Mouse (Mus musculus) limb, embryonic 11.5 days (tissue): ENCODE measurements at regions not wholly inside any gene's neighbourhood (a gene's known extent, or its start where the extent isn't known, plus 50 kb on each side); places are given as distances from the start of the nearest gene placed in this dataset.

Source experiments
- ATAC-seq: fragments of 200-750 bp; cut with Nextera tagmentation; 2 replicates; pipeline ENCODE4 v1.8.0; 2017; ENCODE audit warnings: low read depth; ENCODE audit not compliant: insufficient number of reproducible peaks, low FRiP score, low TSS enrichment
- DNase-seq: peaks from one replicate; pipeline ENCODE4 v3.0.0-alpha.2; 2015; ENCODE audit warnings: low spot score
- H3K27ac ChIP-seq: fragments of 300-500 bp; sonication (generic); replicated peaks from 2 replicates; pipeline ENCODE4 v1.5.1; 2014; ENCODE audit warnings: low read depth, mild to moderate bottlenecking, low read length
- H3K27me3 ChIP-seq: fragments of 300-500 bp; sonication (generic); 2 replicates; pipeline ENCODE4 v1.6.1; 2014; ENCODE audit warnings: mild to moderate bottlenecking, low read length, mixed read lengths; ENCODE audit not compliant: control insufficient read depth, insufficient read depth
- H3K36me3 ChIP-seq: fragments of 300-500 bp; sonication (generic); 2 replicates; pipeline ENCODE4 v1.6.1; 2014; ENCODE audit warnings: mild to moderate bottlenecking, low read length, moderate library complexity, mixed read lengths; ENCODE audit not compliant: control insufficient read depth, insufficient read depth
- H3K4me1 ChIP-seq: fragments of 300-500 bp; sonication (generic); 2 replicates; pipeline ENCODE4 v1.6.1; 2014; ENCODE audit warnings: low read length, mixed read lengths; ENCODE audit not compliant: control insufficient read depth, insufficient read depth
- H3K4me2 ChIP-seq: fragments of 300-500 bp; sonication (generic); 2 replicates; pipeline ENCODE4 v1.6.1; 2014; ENCODE audit warnings: low read depth, mild to moderate bottlenecking, moderate library complexity; ENCODE audit not compliant: severe bottlenecking
- H3K4me3 ChIP-seq: fragments of 300-500 bp; sonication (generic); 2 replicates; pipeline ENCODE4 v1.5.1; 2014; ENCODE audit warnings: low read depth, low read length
- H3K9ac ChIP-seq: fragments of 300-500 bp; sonication (generic); 2 replicates; pipeline ENCODE4 v1.6.1; 2014; ENCODE audit warnings: mild to moderate bottlenecking, low read length
- H3K9me3 ChIP-seq: fragments of 300-500 bp; sonication (generic); 2 replicates; pipeline ENCODE4 v1.6.1; 2016; ENCODE audit warnings: low read length; ENCODE audit not compliant: control insufficient read depth
- WGBS: fragments of 180-500 bp; shearing (Covaris S2); extraction: QIAGEN DNeasy Blood & Tissue Kit; methylation state at CpG from one replicate; pipeline ENCODE4 v1.1.7; 2014; 5-methylcytosine and 5-hydroxymethylcytosine counted together
- microRNA-seq: library from miRNA; unstranded; fragments of <30 nt; microRNA quantifications from one replicate; pipeline ENCODE4, GENCODE M21; 2016

GRCm38 (mm10) chr10:126267321-126267998 lies 301.5 kb downstream of the Lrig3 start:
- WGBS, result 90% methylated on average over 2 of the region's 2 CpGs
- H3K4me1 ChIP-seq, result no peaks in the 10 kb centered on the region
- H3K4me2 ChIP-seq, result no peak overlapping the region
- no peaks in the 10 kb centered on the region for H3K36me3 ChIP-seq
- no peaks in the 10 kb centered on the region for H3K27me3 ChIP-seq
- DNase-seq, result no peak
- H3K9me3 ChIP-seq, result no peaks in the 10 kb centered on the region
- ATAC-seq, result no peak
- no peak overlapping the region for H3K27ac ChIP-seq
- H3K4me3 ChIP-seq, result no peak overlapping the region
- H3K9ac ChIP-seq, result no peak overlapping the region

- H3K9ac ChIP-seq, result no peak overlapping the region
- no peak overlapping the region for H3K27ac ChIP-seq
- 88% methylated on average over 8 of the region's 8 CpGs for WGBS
- ATAC-seq (no peak), DNase-seq (no peak)
- no peaks in the 10 kb centered on the region for H3K9me3 ChIP-seq
- H3K27me3 ChIP-seq, result no peaks in the 10 kb centered on the region
- H3K4me2 ChIP-seq, result no peak overlapping the region
- H3K36me3 ChIP-seq, result no peaks in the 10 kb centered on the region
- H3K4me3 ChIP-seq, result no peak overlapping the region
- H3K4me1 ChIP-seq, result 0 out of 2 replicates have a peak, but pooled peaks cover 2% of the 10 kb centered on the region
Observed at GRCm38 (mm10) chr10:126257171-126257570, 291.2 kb downstream of the Lrig3 start.

- no peak overlapping the region for H3K9ac ChIP-seq
- DNase-seq (no peak), ATAC-seq (no peak)
- H3K27me3 ChIP-seq, result no peaks in the 10 kb centered on the region
- H3K36me3 ChIP-seq, result no peaks in the 10 kb centered on the region
- H3K4me2 ChIP-seq, result no peak overlapping the region
- no peak overlapping the region for H3K4me3 ChIP-seq
- H3K4me1 ChIP-seq, result 0 out of 2 replicates have a peak, but pooled peaks cover 2% of the 10 kb centered on the region
- H3K9me3 ChIP-seq, result no peaks in the 10 kb centered on the region
- WGBS, result 90% methylated on average over 4 of the region's 4 CpGs
- no peak overlapping the region for H3K27ac ChIP-seq
Observed at GRCm38 (mm10) chr10:126254198-126254597, 288.2 kb downstream of the Lrig3 start.

- WGBS, result 95% methylated on average over 12 of the region's 12 CpGs
- DNase-seq (peak; percentile 15), ATAC-seq (no peak)
- H3K4me2 ChIP-seq, result no peak overlapping the region
- H3K9me3 ChIP-seq, result no peaks in the 10 kb centered on the region
- no peaks in the 10 kb centered on the region for H3K27me3 ChIP-seq
- 0 out of 2 replicates have a peak, but pooled peaks cover 2% of the 10 kb centered on the region for H3K4me1 ChIP-seq
- H3K36me3 ChIP-seq, result no peaks in the 10 kb centered on the region
- no peak overlapping the region for H3K27ac ChIP-seq
- H3K4me3 ChIP-seq, result no peak overlapping the region
- no peak overlapping the region for H3K9ac ChIP-seq
Observed at GRCm38 (mm10) chr10:126249176-126249575, 283.2 kb downstream of the Lrig3 start.

- Histone ChIP-seq H3K4me1 (0 out of 2 replicates have a peak, but pooled peaks cover 2% of the 10 kb centered on the region), H3K27me3 (no peaks in the 10 kb centered on the region), H3K9me3 (no peaks in the 10 kb centered on the region), H3K36me3 (no peaks in the 10 kb centered on the region), H3K27ac (no peak overlapping the region), H3K4me3 (no peak overlapping the region), H3K9ac (no peak overlapping the region), H3K4me2 (no peak overlapping the region)
- ATAC-seq (no peak), DNase-seq (peak; percentile 16)
- WGBS, result 92% methylated on average over 7 of the region's 7 CpGs
Observed at GRCm38 (mm10) chr10:126243051-126243450, 277.1 kb downstream of the Lrig3 start.

GRCm38 (mm10) chr10:126239536-126239935 lies 273.6 kb downstream of the Lrig3 start:
- WGBS, result 36% methylated on average over 4 of the region's 4 CpGs
- no peak overlapping the region for H3K4me2 ChIP-seq
- DNase-seq, result peak; percentile 20
- H3K36me3 ChIP-seq, result no peaks in the 10 kb centered on the region
- no peaks in the 10 kb centered on the region for H3K9me3 ChIP-seq
- H3K27me3 ChIP-seq, result no peaks in the 10 kb centered on the region
- no peak for ATAC-seq
- no peak overlapping the region for H3K9ac ChIP-seq
- no peak overlapping the region for H3K4me3 ChIP-seq
- H3K4me1 ChIP-seq, result 0 out of 2 replicates have a peak, but pooled peaks cover 2% of the 10 kb centered on the region
- H3K27ac ChIP-seq, result no peak overlapping the region

Small RNAs in the stretch of these regions (microRNA-seq; reads per million reads assigned to microRNA genes)
- gene Mir378d, result 7.3 reads per million, percentile 17 among the genes with 10 or more reads in this experiment
